Mouse (Mus musculus) c-Kit-positive CD71-negative TER-119-negative erythroid progenitor cells, embryonic 14.5 days (primary cell): ENCODE results near the gene Myo3a.

Source experiments
- DNase-seq: peaks from one replicate; pipeline ENCODE4 v3.0.0-alpha.2; 2013; ENCODE audit warnings: low read depth

Gene Myo3a

GRCm38 (mm10) chr2:22620978-22621827 is 393.9 kb downstream of the Myo3a start:
- DNase-seq, result no peak

GRCm38 (mm10) chr2:22621828-22622731 is 394.8 kb downstream of the Myo3a start, which contains the start of gene Gad2:
Gene Gad2, plus strand, starts transcription at chr2:22622205.
- DNase-seq, result no peak

GRCm38 (mm10) chr2:22623111-22624070 is 396.1 kb downstream of the Myo3a start:
- no peak for DNase-seq

DNA sequence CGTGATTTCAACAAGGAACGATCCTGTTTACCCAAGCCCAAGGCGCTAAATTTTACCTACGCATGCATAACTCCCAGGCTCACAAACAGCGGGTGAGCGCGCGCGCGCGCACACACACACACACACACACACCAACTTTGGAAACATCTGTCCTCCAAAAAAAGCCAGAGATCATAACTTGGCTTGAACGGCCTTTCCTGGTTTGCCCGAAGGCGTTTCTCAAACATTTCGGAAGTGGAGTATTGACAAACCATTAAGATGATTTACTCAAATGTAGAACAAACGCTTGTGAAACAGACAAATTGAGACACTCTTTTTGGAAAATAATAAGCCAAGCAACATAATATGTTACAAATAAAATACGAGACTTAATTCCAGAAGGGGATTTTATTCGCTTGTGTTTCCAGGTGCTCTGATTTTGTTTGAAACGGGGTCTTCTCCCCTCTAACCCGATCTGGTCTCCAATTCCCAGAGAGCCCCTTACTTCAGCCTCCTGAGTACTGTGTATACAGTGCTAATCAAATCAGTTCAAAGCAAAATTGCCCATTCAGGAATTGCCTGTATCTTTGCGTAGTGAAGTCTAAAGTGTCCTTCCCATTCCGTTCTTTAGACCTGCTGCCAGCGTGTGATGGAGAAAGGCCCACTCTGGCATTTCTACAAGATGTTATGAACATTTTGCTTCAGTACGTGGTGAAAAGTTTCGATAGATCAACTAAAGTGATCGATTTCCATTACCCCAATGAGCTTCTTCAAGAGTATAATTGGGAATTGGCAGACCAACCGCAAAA is 397.1 kb downstream of the Myo3a start:
- DNase-seq, result no peak

GRCm38 (mm10) chr2:22625096-22625960 is 398.0 kb downstream of the Myo3a start:
- DNase-seq, result no peak

DNA sequence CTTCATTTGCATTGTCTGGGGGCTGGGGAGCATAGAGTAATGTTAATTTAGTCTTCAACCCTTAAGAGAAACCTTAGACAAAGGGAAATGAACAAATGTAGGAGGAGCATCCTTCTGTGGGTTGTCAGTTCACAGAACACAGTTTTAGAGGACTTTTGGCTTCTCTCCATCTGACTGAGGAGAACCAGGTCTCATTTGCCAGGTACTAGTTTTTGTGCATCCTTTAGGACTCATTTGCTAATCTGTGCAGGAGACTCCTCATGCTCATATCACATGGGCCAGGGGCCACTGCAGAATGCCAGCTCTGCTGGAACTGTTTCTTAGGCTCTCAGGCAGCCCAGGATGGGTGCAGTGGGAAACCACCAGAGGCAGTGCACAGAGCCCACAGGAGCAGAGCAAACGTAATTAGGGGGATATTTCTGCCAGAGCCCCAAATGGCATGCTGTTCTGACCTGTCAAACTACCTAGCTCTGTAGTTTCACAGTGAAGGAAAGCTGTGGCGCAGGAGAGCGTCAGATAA is 399.9 kb downstream of the Myo3a start:
- DNase-seq, result no peak

GRCm38 (mm10) chr2:22627819-22628432 is 400.6 kb downstream of the Myo3a start:
- DNase-seq, result no peak

DNA sequence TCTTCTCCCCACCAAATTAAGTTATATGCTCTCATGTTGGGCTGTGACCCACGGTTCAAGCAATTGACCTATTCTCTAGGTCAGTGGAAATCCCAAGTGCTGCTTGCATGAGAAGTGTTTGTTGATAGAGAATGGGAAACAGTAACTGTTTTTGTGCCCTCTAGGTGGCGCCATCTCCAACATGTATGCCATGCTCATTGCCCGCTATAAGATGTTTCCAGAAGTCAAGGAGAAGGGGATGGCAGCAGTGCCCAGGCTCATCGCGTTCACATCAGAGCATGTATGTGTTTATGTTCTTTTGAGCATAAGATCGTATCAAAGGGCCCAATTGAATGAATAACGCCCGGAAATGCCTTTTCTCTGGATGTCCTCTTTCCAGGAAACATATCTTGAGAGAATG is 407.5 kb downstream of the Myo3a start:
- no peak for DNase-seq

DNA sequence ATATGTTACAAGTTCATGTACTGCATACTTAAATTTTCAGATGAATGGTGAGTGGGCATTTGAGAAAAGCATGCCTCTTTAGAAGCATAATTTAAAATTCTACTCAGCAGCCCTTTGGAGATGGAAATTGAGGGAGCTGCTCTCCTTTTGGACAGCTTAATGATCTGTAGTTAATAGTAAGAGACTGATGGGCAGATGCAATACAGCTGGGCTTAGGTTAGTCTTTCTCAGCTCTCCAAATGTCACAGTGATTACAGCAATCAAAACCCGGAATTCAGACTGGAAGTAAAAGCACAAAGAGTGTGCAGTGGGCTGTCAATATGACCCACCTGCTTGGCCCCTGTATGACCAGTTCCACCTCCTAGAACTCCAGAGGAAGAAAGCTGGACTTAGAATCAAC is 418.8 kb downstream of the Myo3a start:
- no peak for DNase-seq

DNA sequence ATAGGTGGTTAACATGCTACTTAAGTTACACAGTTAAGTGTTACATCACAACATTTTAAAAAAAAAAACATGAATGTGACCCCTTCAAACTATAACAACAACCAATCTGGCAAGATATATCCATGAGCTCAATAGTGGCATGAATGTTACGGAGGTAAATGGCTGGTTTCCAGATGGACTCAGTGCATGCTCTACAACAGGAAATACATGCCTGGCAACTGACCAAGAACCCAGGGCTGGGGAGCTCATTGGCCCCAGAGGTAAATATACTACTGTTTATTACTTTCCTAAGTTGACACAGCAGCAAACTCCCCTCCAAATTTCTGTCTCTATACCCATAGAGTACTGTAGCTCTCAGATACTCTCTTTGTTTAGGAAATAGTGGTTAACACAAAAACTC is 421.1 kb downstream of the Myo3a start:
- no peak for DNase-seq

- no peak for DNase-seq
Measured at GRCm38 (mm10) chr2:22651826-22652225, 424.5 kb downstream of the Myo3a start.

DNA sequence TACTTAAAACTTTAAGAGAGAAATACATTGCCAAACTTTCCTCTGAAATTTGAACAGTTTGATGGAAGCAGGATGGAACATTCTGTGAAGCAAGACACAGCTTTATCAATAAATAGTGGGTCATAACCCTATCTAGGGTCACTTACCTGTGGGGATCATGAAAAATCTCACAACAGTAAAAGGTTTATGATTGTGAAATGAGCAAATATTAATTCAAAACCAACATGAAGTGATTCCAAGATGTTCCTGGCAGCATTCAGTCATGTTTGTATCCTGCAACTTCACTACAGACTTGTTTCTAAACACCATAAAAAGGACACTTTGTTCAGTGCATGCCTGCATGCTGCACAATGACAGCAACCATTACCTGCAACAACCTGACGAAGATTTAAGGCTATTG is 436.4 kb downstream of the Myo3a start:
- DNase-seq, result no peak
